Mouse (Mus musculus) hindbrain, embryonic 13.5 days (tissue): Measurements from ENCODE around the gene Cnot11. TPM values are rescaled to one million over a fixed set of nuclear protein-coding genes. Genes with fewer than 3 reads are reported as not detected.
"Not testable (repeated sequence)": the region's sequence is repeated elsewhere in the genome, so short reads cannot be mapped to it uniquely, and the experiment has no call there.

Source experiments
- ATAC-seq: fragments of 200-750 bp; cut with Nextera tagmentation; 2 replicates; pipeline ENCODE4 v1.8.0; 2017; ENCODE audit warnings: moderate TSS enrichment; ENCODE audit not compliant: low FRiP score
- H3K27ac ChIP-seq: fragments of 300-500 bp; sonication (generic); 2 replicates; pipeline ENCODE4 v1.5.1; 2015; ENCODE audit warnings: inconsistent platforms, mild to moderate bottlenecking, moderate library complexity
- H3K27me3 ChIP-seq: fragments of 300-500 bp; sonication (generic); 2 replicates; pipeline ENCODE4 v1.6.1; 2015; ENCODE audit warnings: mild to moderate bottlenecking, inconsistent platforms
- H3K36me3 ChIP-seq: fragments of 300-500 bp; sonication (generic); 2 replicates; pipeline ENCODE4 v1.6.1; 2015; ENCODE audit warnings: mild to moderate bottlenecking, inconsistent platforms
- H3K4me1 ChIP-seq: fragments of 300-500 bp; sonication (generic); replicated peaks from 2 replicates; pipeline ENCODE4 v1.6.1; 2015; ENCODE audit warnings: inconsistent platforms
- H3K4me2 ChIP-seq: fragments of 300-500 bp; sonication (generic); 2 replicates; pipeline ENCODE4 v1.6.1; 2015; ENCODE audit warnings: inconsistent platforms, mild to moderate bottlenecking, moderate library complexity
- H3K4me3 ChIP-seq: fragments of 300-500 bp; sonication (generic); 2 replicates; pipeline ENCODE4 v1.5.1; 2015; ENCODE audit warnings: mild to moderate bottlenecking, inconsistent platforms
- H3K9ac ChIP-seq: fragments of 300-500 bp; sonication (generic); 2 replicates; pipeline ENCODE4 v1.6.1; 2015; ENCODE audit warnings: mild to moderate bottlenecking, inconsistent platforms
- H3K9me3 ChIP-seq: fragments of 300-500 bp; sonication (generic); 2 replicates; pipeline ENCODE4 v1.6.1; 2016; ENCODE audit warnings: inconsistent platforms
- WGBS: fragments of 180-500 bp; shearing (Covaris S2); methylation state at CpG from one replicate; pipeline ENCODE4 v1.1.7; 2015; 5-methylcytosine and 5-hydroxymethylcytosine counted together
- polyA plus RNA-seq: library from polyadenylated mRNA; unstranded; fragments of >200 nt; fragmentation: Nextera tagmentation; extraction: Ambion mirVana; gene quantifications from 2 replicates; pipeline ENCODE4 v1.2.1, GENCODE M21; 2015

Cnot11 gene
- polyA plus RNA-seq, 1 experiment from 2014 or later: 15.7 TPM

DNA sequence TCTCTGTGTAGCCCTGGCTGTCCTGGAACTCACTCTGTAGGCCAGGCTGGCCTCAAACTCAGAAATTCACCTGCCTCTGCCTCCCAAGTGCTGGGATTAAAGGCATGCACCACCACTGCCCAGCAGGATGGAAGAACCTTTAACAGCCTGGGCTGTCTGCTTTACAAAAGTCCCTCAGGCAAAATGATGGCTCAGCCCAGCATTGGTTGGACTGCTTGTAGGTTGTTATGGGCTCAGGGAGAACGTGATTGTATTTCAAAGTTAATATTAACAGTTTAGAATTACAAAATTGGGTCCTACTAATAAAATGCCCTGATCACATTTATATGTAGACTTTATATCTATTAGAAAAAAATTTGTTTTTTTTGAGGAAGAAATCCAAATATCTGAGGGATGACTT is 56.8 kb downstream of the Cnot11 start:
- not testable (repeated sequence) for H3K36me3 ChIP-seq, H3K4me1 ChIP-seq, H3K4me2 ChIP-seq, H3K9ac ChIP-seq, ATAC-seq, H3K4me3 ChIP-seq, H3K9me3 ChIP-seq, H3K27me3 ChIP-seq, H3K27ac ChIP-seq
- 70% methylated on average over 1 of the region's 1 CpGs for WGBS

DNA sequence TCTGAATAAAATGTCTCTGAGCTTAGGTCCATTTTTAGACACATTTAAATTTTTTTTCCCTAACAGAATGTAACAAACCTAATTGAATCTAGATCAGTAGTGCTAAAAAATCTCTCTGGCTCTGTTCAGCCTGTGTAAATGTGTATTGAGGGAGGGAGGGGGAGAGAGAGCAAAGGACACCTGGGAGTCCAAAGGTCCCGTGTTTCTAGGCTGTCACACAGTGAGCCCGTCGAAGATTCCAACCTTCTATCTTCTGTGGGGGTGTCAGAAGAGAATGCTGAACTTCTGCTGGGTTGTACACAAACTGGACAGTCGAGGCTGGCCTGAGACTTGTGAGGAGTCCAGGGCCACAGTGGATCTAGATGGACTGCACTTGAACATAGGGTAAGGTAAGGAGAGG is 57.3 kb downstream of the Cnot11 start:
- Histone ChIP-seq H3K9me3 (no peaks in the 10 kb centered on the region), H3K4me1 (no peaks in the 10 kb centered on the region), H3K4me2 (no peak overlapping the region), H3K27ac (no peak overlapping the region), H3K4me3 (no peak overlapping the region), H3K27me3 (no peaks in the 10 kb centered on the region), H3K9ac (no peak overlapping the region), H3K36me3 (no peaks in the 10 kb centered on the region)
- no peak for ATAC-seq
- 81% methylated on average over 4 of the region's 4 CpGs for WGBS

DNA sequence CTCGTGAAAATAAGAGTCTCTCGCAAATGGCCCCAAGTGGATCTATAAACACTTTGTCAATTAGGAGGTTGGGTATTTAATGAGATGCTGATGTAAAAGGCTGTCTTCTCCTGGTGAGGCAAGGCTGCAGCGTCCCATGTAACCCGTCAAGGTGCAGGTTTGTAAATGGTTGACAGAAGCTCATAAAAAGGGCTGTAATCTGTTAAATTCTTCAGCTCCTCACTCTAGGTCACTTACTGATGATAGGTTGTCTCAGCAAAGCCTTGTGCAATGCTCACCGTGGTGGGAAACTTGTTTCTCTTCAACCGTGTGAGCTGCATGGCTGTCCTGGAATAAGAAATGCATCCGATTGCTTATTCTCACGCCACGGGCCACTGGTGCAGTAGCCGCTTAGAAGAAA is 59.0 kb downstream of the Cnot11 start:
- H3K27me3 ChIP-seq: no peaks in the 10 kb centered on the region
- H3K4me2 ChIP-seq: no peak overlapping the region
- no peak overlapping the region for H3K4me3 ChIP-seq
- H3K4me1 ChIP-seq: no peaks in the 10 kb centered on the region
- H3K36me3 ChIP-seq: no peaks in the 10 kb centered on the region
- no peak overlapping the region for H3K27ac ChIP-seq
- no peak for ATAC-seq
- no peak overlapping the region for H3K9ac ChIP-seq
- 82% methylated on average over 10 of the region's 10 CpGs for WGBS
- H3K9me3 ChIP-seq: no peaks in the 10 kb centered on the region

Other genes with a start within 250 kb of the Cnot11 start
- 394 and 397 TPM in 2 replicates for gene Rpl31, start 167.2 kb upstream of the Cnot11 start, polyA plus RNA-seq
- 8.2 and 8.5 TPM in 2 replicates for gene Tbc1d8, start 56.2 kb upstream of the Cnot11 start, polyA plus RNA-seq
- 27.7 and 28.5 TPM in 2 replicates for gene Rnf149, start 42.4 kb downstream of the Cnot11 start, polyA plus RNA-seq
- gene Creg2, start 116.5 kb downstream of the Cnot11 start, polyA plus RNA-seq: 4.6 and 4.8 TPM in 2 replicates
- 0.26 and 0.49 TPM in 2 replicates for gene Rfx8, start 186.0 kb downstream of the Cnot11 start, polyA plus RNA-seq